In genomic region chr16:89848179-89848578, GRCm38 (mm10) we compare ENCODE assay signal across 25 mouse cellular contexts.
A peak's percentile ranks its signal among the peaks of the same experiment; 100 is the strongest.
DNase-seq lines count a peak whose midpoint lies in the region; ATAC-seq and TF ChIP-seq lines count a peak whose summit lies in the region.
"Had no signal": no experiment of that assay in that cellular context is flagged by ENCODE, and none has a peak within 500 bp of the region (broad histone marks: within the 10 kb centered on the region; RNA-seq: fewer than 3 reads in every experiment).

No protein-coding gene starts in this region.

- H3K9ac ChIP-seq in liver, postnatal 0 days (replicated peaks), result no peak overlapping the region
- H3K9ac ChIP-seq in liver, embryonic 11.5 days (ENCODE audit: low read depth, low read length), result no peak overlapping the region
- no peak overlapping the region for H3K9ac ChIP-seq in kidney, embryonic 15.5 days
- H3K9ac ChIP-seq: embryonic facial prominence, embryonic 15.5 days; hindbrain, embryonic 13.5 days; intestine, embryonic 15.5 days; lung, embryonic 15.5 days; neural tube, embryonic 15.5 days; stomach, embryonic 15.5 days had no signal

- H3K36me3 ChIP-seq in liver, postnatal 0 days (replicated peaks; ENCODE audit: insufficient read depth, low read length), result no peaks in the 10 kb centered on the region
- peaks cover 2% of the 10 kb centered on the region; the same call in 1 of the 2 replicates for H3K36me3 ChIP-seq in liver, embryonic 11.5 days (ENCODE audit: control insufficient read depth, insufficient read depth, low read length)
- H3K36me3 ChIP-seq in splenic B cell, adult 2 months (ENCODE audit: control insufficient read depth, insufficient read depth, low read length, poor library complexity, severe bottlenecking), result no peaks in the 10 kb centered on the region
- H3K36me3 ChIP-seq in kidney, embryonic 15.5 days, result peaks cover 15% of the 10 kb centered on the region; the same call in 1 of the 2 replicates
- H3K36me3 ChIP-seq: intestine, embryonic 15.5 days; lung, embryonic 15.5 days; stomach, embryonic 15.5 days had no signal

- TF ChIP-seq CTCF in liver, postnatal 0 days (IDR thresholded peaks at IDR 0.05; ENCODE audit: low read depth), result peak; percentile 28; the same call in 1 of the 2 replicates

- no peak overlapping the region for H3K27ac ChIP-seq in liver, postnatal 0 days (ENCODE audit: low read depth)
- H3K27ac ChIP-seq in liver, embryonic 11.5 days (ENCODE audit: low read depth, low read length), result no peak overlapping the region
- H3K27ac ChIP-seq in kidney, embryonic 15.5 days, result no peak overlapping the region
- H3K27ac ChIP-seq: embryonic facial prominence, embryonic 15.5 days; forebrain, embryonic 10.5 days; hindbrain, embryonic 13.5 days; intestine, embryonic 15.5 days; lung, embryonic 15.5 days; neural tube, embryonic 15.5 days; stomach, embryonic 15.5 days had no signal

- no peak overlapping the region for H3K4me2 ChIP-seq in liver, postnatal 0 days (ENCODE audit: low read depth, low read length)
- no peak overlapping the region for H3K4me2 ChIP-seq in liver, embryonic 11.5 days
- H3K4me2 ChIP-seq in kidney, embryonic 15.5 days, result no peak overlapping the region
- H3K4me2 ChIP-seq: embryonic facial prominence, embryonic 15.5 days; heart, embryonic 11.5 days; hindbrain, embryonic 13.5 days; intestine, embryonic 15.5 days; lung, embryonic 15.5 days; neural tube, embryonic 15.5 days; stomach, embryonic 15.5 days had no signal

- WGBS in liver, postnatal 0 days (ENCODE audit: insufficient replicate concordance), result 77% methylated on average over 3 of the region's 3 CpGs
- 86% methylated on average over 3 of the region's 3 CpGs for WGBS in liver, embryonic 11.5 days
- 88% methylated on average over 3 of the region's 3 CpGs for WGBS in kidney, embryonic 15.5 days

- H3K27me3 ChIP-seq in liver, postnatal 0 days (ENCODE audit: insufficient read depth, low read length), result no peaks in the 10 kb centered on the region
- no peaks in the 10 kb centered on the region for H3K27me3 ChIP-seq in liver, embryonic 11.5 days (replicated peaks; ENCODE audit: control insufficient read depth, insufficient read depth, low read length)
- H3K27me3 ChIP-seq in splenic B cell, adult 2 months (ENCODE audit: control insufficient read depth, insufficient read depth, low read length, poor library complexity, severe bottlenecking), result no peaks in the 10 kb centered on the region
- no peaks in the 10 kb centered on the region for H3K27me3 ChIP-seq in kidney, embryonic 15.5 days
- H3K27me3 ChIP-seq: embryonic facial prominence, embryonic 15.5 days; hindbrain, embryonic 13.5 days; intestine, embryonic 15.5 days; megakaryocyte, embryonic 14.5 days; neural tube, embryonic 15.5 days; stomach, embryonic 15.5 days had no signal

- no peak for ATAC-seq in CD4-positive, CD25-positive, alpha-beta regulatory T cell, adult 4 months
- ATAC-seq in liver, postnatal 0 days, result no peak; the same call in 1 of the 2 replicates
- no peak for ATAC-seq in liver, embryonic 11.5 days (replicated peaks; ENCODE audit: low FRiP score)
- ATAC-seq in common myeloid progenitor, adult 5-6 weeks (replicated peaks; ENCODE audit: low read depth, poor library complexity, severe bottlenecking), result peak; percentile 12
- no peak for ATAC-seq in kidney, embryonic 15.5 days (replicated peaks; ENCODE audit: low FRiP score)
- ATAC-seq: intestine, embryonic 15.5 days had no signal

- no peaks in the 10 kb centered on the region for H3K9me3 ChIP-seq in liver, postnatal 0 days (ENCODE audit: low read length)
- 0 out of 2 replicates have a peak, but pooled peaks cover 2% of the 10 kb centered on the region for H3K9me3 ChIP-seq in liver, embryonic 11.5 days (ENCODE audit: control insufficient read depth, low read length)
- peaks cover 6% of the 10 kb centered on the region; the same call in 1 of the 2 replicates for H3K9me3 ChIP-seq in kidney, embryonic 15.5 days (replicated peaks)
- H3K9me3 ChIP-seq: embryonic facial prominence, embryonic 15.5 days; forebrain, embryonic 10.5 days; intestine, embryonic 15.5 days; lung, embryonic 15.5 days; megakaryocyte, embryonic 14.5 days; neural tube, embryonic 15.5 days; stomach, embryonic 15.5 days had no signal

- H3K4me1 ChIP-seq in liver, postnatal 0 days (ENCODE audit: insufficient read depth), result no peaks in the 10 kb centered on the region
- no peaks in the 10 kb centered on the region for H3K4me1 ChIP-seq in liver, embryonic 11.5 days (replicated peaks; ENCODE audit: control insufficient read depth, insufficient read depth, low read length)
- no peaks in the 10 kb centered on the region for H3K4me1 ChIP-seq in kidney, embryonic 15.5 days
- H3K4me1 ChIP-seq: forebrain, embryonic 10.5 days; intestine, embryonic 15.5 days; lung, embryonic 15.5 days; neural tube, embryonic 15.5 days; stomach, embryonic 15.5 days had no signal

- TF ChIP-seq EP300 in liver, postnatal 0 days (IDR thresholded peaks at IDR 0.05; ENCODE audit: low read depth), result no peak

- no peak overlapping the region for H3K4me3 ChIP-seq in liver, postnatal 0 days (ENCODE audit: low read depth, low read length)
- H3K4me3 ChIP-seq in liver, embryonic 11.5 days (ENCODE audit: low read depth, low read length), result no peak overlapping the region
- H3K4me3 ChIP-seq in kidney, embryonic 15.5 days (replicated peaks), result no peak overlapping the region
- H3K4me3 ChIP-seq: embryonic facial prominence, embryonic 15.5 days; forebrain, embryonic 10.5 days; hindbrain, embryonic 13.5 days; intestine, embryonic 15.5 days; lung, embryonic 15.5 days; megakaryocyte, embryonic 14.5 days; myocyte; neural tube, embryonic 15.5 days; stomach, embryonic 15.5 days had no signal

- peak; percentile 30 for DNase-seq in CD4-positive, CD25-positive, alpha-beta regulatory T cell, adult 2 months (ENCODE audit: low read depth, low spot score)
- no peak for DNase-seq in liver, postnatal 0 days
- no peak for DNase-seq in liver, embryonic 11.5 days (ENCODE audit: low spot score)
- DNase-seq in splenic B cell, adult 2 months (ENCODE audit: low read depth, low spot score), result peak; percentile 20
- DNase-seq in kidney, postnatal 36 days, result no peak
- DNase-seq: adrenal gland, adult 8-10 months; cerebellum, adult 18-20 months; cerebellum, postnatal 25 days; heart, postnatal 10 days; left cerebral cortex, postnatal 4 days; midbrain, embryonic 14.5 days; thymus, adult 2 months had no signal

Comparison
In these comparisons a context has a peak if more than half of its experiments do, and no peak if none do; other contexts are left out.
1. DNase-seq: peak in CD4-positive, CD25-positive, alpha-beta regulatory T cell, adult 2 months (single experiment) and splenic B cell, adult 2 months (single experiment); none in liver, postnatal 0 days (single experiment), liver, embryonic 11.5 days (single experiment) and kidney, postnatal 36 days (0 of 2).